Mouse (Mus musculus) CH12.LX (cell line): ENCODE results near the gene Psmd12.

ENCODE experiments used
- CTCF ChIP-seq, 2 experiments: IDR thresholded peaks in 1 of 2; conservative IDR thresholded peaks in 1 of 2; 2 replicates each; pipeline ENCODE4 v1.5.1; 2011 to 2012; ENCODE audit warnings: low read depth in 2 of 2, low read length in 2 of 2, improper control_type of control experiment in 1 of 2, inconsistent platforms in 1 of 2, mild to moderate bottlenecking in 1 of 2, moderate library complexity in 1 of 2
- E2F4 ChIP-seq: IDR thresholded peaks from 2 replicates; pipeline ENCODE4 v1.6.1; 2011; ENCODE audit warnings: low read depth, low read length, improper control_type of control experiment; ENCODE audit not compliant: insufficient replicate concordance
- GABPA ChIP-seq: IDR thresholded peaks from 2 replicates; pipeline ENCODE4 v1.6.1; 2012; ENCODE audit warnings: low read depth, low read length, improper control_type of control experiment, inconsistent platforms; ENCODE audit not compliant: insufficient replicate concordance
- KAT2A ChIP-seq: IDR thresholded peaks from 2 replicates; pipeline ENCODE4 v1.6.1; 2012; ENCODE audit warnings: low read length, improper control_type of control experiment, inconsistent platforms; ENCODE audit not compliant: insufficient replicate concordance
- MAX ChIP-seq: IDR thresholded peaks from 2 replicates; pipeline ENCODE4 v1.6.1; 2011; ENCODE audit warnings: low read length, improper control_type of control experiment
- MAZ ChIP-seq: IDR thresholded peaks from 2 replicates; pipeline ENCODE4 v1.6.1; 2012; ENCODE audit warnings: low read depth, mild to moderate bottlenecking, inconsistent platforms, low read length, improper control_type of control experiment, moderate library complexity
- POLR2A ChIP-seq: IDR thresholded peaks from 2 replicates; pipeline ENCODE4 v1.6.1; 2011; ENCODE audit warnings: low read depth, mild to moderate bottlenecking, improper control_type of control experiment, low read length
- RAD21 ChIP-seq: IDR thresholded peaks from 2 replicates; pipeline ENCODE4 v1.6.1; 2011; ENCODE audit warnings: low read depth, mild to moderate bottlenecking, low read length, improper control_type of control experiment, moderate library complexity
- SIN3A ChIP-seq: IDR thresholded peaks from 2 replicates; pipeline ENCODE4 v1.6.1; 2012; ENCODE audit warnings: low read length, improper control_type of control experiment, inconsistent platforms
- TBP ChIP-seq: conservative IDR thresholded peaks from 2 replicates; pipeline ENCODE4 v1.6.1; 2011; ENCODE audit warnings: low read depth, low read length, improper control_type of control experiment
- TCF12 ChIP-seq: IDR thresholded peaks from 2 replicates; pipeline ENCODE4 v1.6.1; 2014; ENCODE audit warnings: low read depth, mild to moderate bottlenecking, inconsistent platforms, low read length, improper control_type of control experiment
- USF1 ChIP-seq: IDR thresholded peaks from 2 replicates; pipeline ENCODE4 v1.6.1; 2014; ENCODE audit warnings: low read depth, mild to moderate bottlenecking, inconsistent platforms, low read length, improper control_type of control experiment
- ZMIZ1 ChIP-seq: IDR thresholded peaks from 2 replicates; pipeline ENCODE4 v1.6.1; 2012; ENCODE audit warnings: low read depth, mild to moderate bottlenecking, inconsistent platforms, low read length, improper control_type of control experiment
- ZNF384 ChIP-seq: IDR thresholded peaks from 2 replicates; pipeline ENCODE4 v1.6.1; 2012; ENCODE audit warnings: low read depth, low read length, improper control_type of control experiment, inconsistent platforms

- TF ChIP-seq ZNF384 (no peak), KAT2A (no peak), CTCF (conservative IDR thresholded peaks at IDR 0.05 in 1 of 2, IDR thresholded peaks at IDR 0.05 in 1 of 2; ENCODE audit: low read depth in 2 of 2, low read length in 2 of 2) (no peak), USF1 (no peak), GABPA (no peak), RAD21 (no peak), POLR2A (no peak), TCF12 (no peak), MAX (no peak), E2F4 (no peak), SIN3A (no peak), TBP (no peak), ZMIZ1 (no peak), MAZ (no peak)
These were observed 41.9 kb downstream of the Psmd12 start for GRCm38 (mm10) chr11:107521153-107521552.
